Mouse (Mus musculus): ENCODE results near the gene Kcnma1.

Gene Kcnma1

GRCm38 (mm10) chr14:23485802-23486500 is 528.3 kb downstream of the Kcnma1 start:
- no peak for DNase-seq (ENCODE audit: extremely low read depth, low read depth, low spot score)

- no peak for DNase-seq (ENCODE audit: extremely low read depth, low read depth, low spot score)
Measured at GRCm38 (mm10) chr14:23475129-23475528, 539.2 kb downstream of the Kcnma1 start.

- DNase-seq (ENCODE audit: extremely low read depth, low read depth, low spot score), result no peak
Measured at GRCm38 (mm10) chr14:23470071-23470470, 544.2 kb downstream of the Kcnma1 start.

GRCm38 (mm10) chr14:23465135-23465534 is 549.2 kb downstream of the Kcnma1 start:
- DNase-seq (ENCODE audit: extremely low read depth, low read depth, low spot score), result no peak

GRCm38 (mm10) chr14:23458560-23458959 is 555.7 kb downstream of the Kcnma1 start:
- no peak for DNase-seq (ENCODE audit: extremely low read depth, low read depth, low spot score)

- DNase-seq (ENCODE audit: extremely low read depth, low read depth, low spot score), result no peak
Measured at GRCm38 (mm10) chr14:23451681-23452080, 562.6 kb downstream of the Kcnma1 start.

- DNase-seq (ENCODE audit: extremely low read depth, low read depth, low spot score), result no peak
Measured at GRCm38 (mm10) chr14:23437467-23437866, 576.8 kb downstream of the Kcnma1 start.

- DNase-seq (ENCODE audit: extremely low read depth, low read depth, low spot score), result no peak
Measured at GRCm38 (mm10) chr14:23435861-23436260, 578.4 kb downstream of the Kcnma1 start.

- DNase-seq (ENCODE audit: extremely low read depth, low read depth, low spot score), result no peak
Measured at GRCm38 (mm10) chr14:23430006-23430405, 584.3 kb downstream of the Kcnma1 start.

- DNase-seq (ENCODE audit: extremely low read depth, low read depth, low spot score), result no peak
Measured at GRCm38 (mm10) chr14:23429043-23429442, 585.2 kb downstream of the Kcnma1 start.

GRCm38 (mm10) chr14:23422481-23423040 is 591.7 kb downstream of the Kcnma1 start:
- DNase-seq (ENCODE audit: extremely low read depth, low read depth, low spot score), result no peak

GRCm38 (mm10) chr14:23418955-23419354 is 595.3 kb downstream of the Kcnma1 start:
- no peak for DNase-seq (ENCODE audit: extremely low read depth, low read depth, low spot score)

- no peak for DNase-seq (ENCODE audit: extremely low read depth, low read depth, low spot score)
Measured at GRCm38 (mm10) chr14:23407051-23407450, 607.2 kb downstream of the Kcnma1 start.

GRCm38 (mm10) chr14:23400777-23401469 is 613.4 kb downstream of the Kcnma1 start:
- DNase-seq (ENCODE audit: extremely low read depth, low read depth, low spot score), result no peak

- no peak for DNase-seq (ENCODE audit: extremely low read depth, low read depth, low spot score)
Measured at GRCm38 (mm10) chr14:23397642-23398041, 616.6 kb downstream of the Kcnma1 start.

GRCm38 (mm10) chr14:23391566-23391965 is 622.7 kb downstream of the Kcnma1 start:
- DNase-seq (ENCODE audit: extremely low read depth, low read depth, low spot score), result no peak

- no peak for DNase-seq (ENCODE audit: extremely low read depth, low read depth, low spot score)
Measured at GRCm38 (mm10) chr14:23390768-23391167, 623.5 kb downstream of the Kcnma1 start.

- no peak for DNase-seq (ENCODE audit: extremely low read depth, low read depth, low spot score)
Measured at GRCm38 (mm10) chr14:23390161-23390560, 624.1 kb downstream of the Kcnma1 start.

GRCm38 (mm10) chr14:23386786-23387185 is 627.5 kb downstream of the Kcnma1 start:
- DNase-seq (ENCODE audit: extremely low read depth, low read depth, low spot score), result no peak

- DNase-seq (ENCODE audit: extremely low read depth, low read depth, low spot score), result no peak
Measured at GRCm38 (mm10) chr14:23385776-23386608, 628.3 kb downstream of the Kcnma1 start.

GRCm38 (mm10) chr14:23378351-23379087 is 635.8 kb downstream of the Kcnma1 start:
- no peak for DNase-seq (ENCODE audit: extremely low read depth, low read depth, low spot score)
